Mouse (Mus musculus) lung, adult 2 months (tissue): Measurements from ENCODE around the gene Pars2.

ENCODE experiments used
- CTCF ChIP-seq: fragments of 200-500 bp; IDR thresholded peaks from 2 replicates; pipeline ENCODE4 v1.5.1; 2011; ENCODE audit warnings: mild to moderate bottlenecking, low read length, control low read depth; ENCODE audit not compliant: insufficient read depth
- POLR2A ChIP-seq: fragments of 200-500 bp; IDR thresholded peaks from 2 replicates; pipeline ENCODE4 v1.6.1; 2011; ENCODE audit warnings: low read depth, mild to moderate bottlenecking, control low read depth, low read length, borderline replicate concordance; ENCODE audit errors: extremely low read depth

DNA sequence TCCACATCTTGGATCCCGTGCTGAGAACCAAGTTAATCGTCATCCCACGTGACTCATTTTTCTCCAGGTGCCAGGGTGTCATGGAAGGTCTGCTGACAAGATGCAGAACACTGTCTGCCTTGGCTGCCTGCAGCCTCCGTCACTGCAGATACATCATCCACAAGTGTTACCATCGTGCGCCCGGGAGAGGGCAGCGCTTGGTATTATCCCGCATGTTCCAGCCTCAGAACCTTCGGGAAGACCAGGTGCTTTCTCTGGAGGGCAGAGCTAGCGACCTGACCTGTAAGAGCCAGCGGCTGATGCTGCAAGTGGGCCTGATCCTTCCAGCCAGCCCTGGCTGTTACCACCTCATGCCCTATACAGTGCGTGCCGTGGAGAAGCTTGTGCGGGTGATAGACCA lies 2.2 kb downstream of the Pars2 start:
- TF ChIP-seq CTCF (no peak), POLR2A (no peak)
